Mouse (Mus musculus) ovary, postnatal 36 days (tissue): ENCODE results near the gene Ada.

Experiments
- DNase-seq: peaks from one replicate; pipeline ENCODE4 v3.0.0; 2022; ENCODE audit warnings: low spot score, mixed read lengths

Gene Ada

DNA sequence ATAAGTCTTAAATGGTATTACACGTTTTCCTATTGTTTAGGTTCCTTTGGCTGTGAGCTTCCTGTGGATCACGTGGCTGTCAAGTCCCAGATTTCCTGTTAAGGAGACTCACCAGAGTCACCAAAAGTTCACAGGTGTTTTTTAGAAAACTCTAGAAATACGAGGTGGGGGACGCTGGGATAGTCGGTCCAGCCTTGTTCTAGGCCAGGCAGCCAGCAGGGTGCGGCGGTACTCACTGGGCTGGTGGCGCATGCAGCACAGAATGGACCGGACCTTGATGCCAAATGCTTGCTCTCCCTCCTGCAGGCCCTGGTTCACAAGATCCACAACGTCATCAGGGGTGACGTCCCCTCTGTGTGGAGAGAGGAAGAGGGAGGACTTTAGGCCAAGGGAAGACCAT lies 18.0 kb downstream of the Ada start:
- no peak for DNase-seq

DNA sequence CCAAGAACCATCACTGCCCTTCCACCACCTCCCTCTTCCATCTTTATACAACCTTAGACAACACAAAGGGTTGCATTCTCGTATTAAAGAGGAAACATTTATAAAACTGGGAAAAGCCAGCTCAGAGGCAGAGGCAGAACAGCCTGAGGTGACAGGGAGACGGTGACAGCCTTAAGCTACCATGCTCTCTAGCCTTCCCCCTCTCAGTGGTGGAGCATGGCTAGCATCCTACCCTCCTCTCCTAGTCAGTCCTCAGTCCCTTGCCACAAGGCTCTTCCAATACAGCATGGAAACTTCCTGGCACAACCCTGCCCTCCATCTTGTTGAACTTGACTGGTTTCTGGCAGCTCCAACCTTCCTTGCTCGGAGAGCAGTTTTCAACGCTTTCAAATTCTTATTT lies 21.7 kb downstream of the Ada start:
- DNase-seq = no peak

DNA sequence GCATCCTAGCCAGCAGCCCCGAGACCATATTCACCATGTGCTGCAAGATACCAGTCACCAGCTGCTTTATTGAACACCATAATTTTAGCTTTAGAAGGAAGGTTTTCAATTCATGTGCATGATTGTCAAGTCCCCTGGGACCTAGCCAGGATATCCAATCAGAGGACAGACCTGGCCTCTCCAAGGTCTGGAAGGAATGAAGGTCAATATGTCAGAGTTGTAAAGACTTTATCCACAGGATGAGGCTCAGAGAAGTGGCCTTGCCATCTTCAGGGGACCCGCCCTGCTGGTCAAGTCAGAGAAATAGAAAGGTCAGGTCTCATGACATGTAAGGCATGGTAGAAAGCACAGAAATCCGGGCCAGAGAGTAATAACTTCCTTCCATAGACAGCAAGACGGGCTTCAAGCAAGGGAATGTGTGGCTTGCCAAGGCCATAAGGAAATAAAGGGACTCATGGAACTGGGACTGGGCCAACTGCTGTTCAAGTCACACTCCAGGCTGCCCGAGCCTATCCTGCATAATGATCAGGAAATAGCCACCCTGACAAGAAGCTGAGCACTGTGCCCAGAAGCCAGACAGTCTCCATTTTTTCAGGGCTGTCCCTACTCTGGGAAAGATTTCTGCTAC lies 23.2 kb downstream of the Ada start:
- DNase-seq = no peak

DNA sequence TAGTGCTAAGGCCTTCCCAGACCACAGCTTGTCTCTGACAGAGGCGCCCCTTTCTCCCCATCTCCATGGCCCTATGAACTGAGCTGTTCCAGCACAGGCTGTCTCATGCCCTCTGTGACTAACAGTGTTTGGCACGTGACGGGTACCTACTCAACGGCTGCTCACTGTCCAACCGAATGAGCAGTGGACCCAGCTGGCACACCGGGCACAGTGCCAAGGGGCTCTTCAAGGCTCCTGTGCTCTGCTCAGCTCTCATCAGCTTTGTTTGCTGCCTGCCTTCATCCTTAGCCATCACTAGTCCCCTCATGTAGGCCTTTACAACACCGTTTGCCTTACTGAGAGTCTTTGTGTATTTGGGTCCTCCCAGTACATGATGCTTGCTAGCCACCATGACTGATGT lies 27.5 kb downstream of the Ada start:
- peak; percentile 57 for DNase-seq

DNA sequence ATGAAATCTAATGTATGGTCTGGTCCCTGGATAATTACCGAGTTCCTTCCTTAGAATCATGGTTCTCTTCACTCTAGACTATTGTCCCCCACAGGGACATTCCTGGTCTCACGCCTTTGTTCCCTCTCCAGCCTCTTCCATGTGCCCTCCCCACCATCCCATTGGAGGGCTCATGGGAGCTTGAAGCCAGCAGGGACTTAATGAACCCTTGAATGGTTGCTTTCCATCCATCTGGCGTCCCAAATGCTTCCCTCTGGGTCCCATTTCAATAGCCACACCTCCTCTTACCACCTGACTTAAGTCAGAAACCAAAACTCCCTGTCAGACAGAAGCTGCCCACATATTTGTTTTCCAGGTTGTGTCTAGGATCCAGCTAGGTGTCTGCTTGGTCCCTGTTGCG lies 30.4 kb downstream of the Ada start:
- no peak for DNase-seq

DNA sequence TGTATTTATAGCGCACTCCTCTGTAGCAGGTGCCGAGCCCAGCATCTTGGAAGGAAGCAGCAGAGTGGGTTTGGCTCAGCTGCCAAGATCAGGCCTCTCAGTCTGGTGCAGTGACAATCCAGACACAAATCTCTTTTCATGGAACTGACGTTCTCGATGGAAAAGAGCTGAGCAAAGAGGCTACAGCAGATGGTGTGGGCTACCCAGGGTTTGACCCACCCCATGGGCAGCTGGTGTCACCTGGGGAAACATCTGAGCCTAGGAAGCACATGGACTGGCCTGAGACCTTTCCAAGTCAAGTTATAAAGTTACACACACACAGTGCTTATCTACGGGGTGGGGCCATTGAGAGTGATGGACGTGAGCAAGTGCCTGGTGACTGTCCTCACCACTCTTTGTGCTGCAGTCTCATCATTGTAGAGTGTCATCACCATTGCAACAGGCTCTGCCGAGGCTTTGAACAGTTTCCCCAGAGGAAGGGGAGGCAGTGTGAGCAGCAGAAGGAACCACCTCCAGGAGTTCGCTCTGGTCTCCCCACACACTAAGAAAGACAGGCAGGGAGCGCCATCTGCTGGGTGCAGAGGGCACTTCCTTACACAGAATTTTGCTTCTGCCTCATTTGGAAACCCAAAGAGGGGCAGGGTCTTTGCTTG lies 31.0 kb downstream of the Ada start:
- peak; percentile 77 for DNase-seq

DNA sequence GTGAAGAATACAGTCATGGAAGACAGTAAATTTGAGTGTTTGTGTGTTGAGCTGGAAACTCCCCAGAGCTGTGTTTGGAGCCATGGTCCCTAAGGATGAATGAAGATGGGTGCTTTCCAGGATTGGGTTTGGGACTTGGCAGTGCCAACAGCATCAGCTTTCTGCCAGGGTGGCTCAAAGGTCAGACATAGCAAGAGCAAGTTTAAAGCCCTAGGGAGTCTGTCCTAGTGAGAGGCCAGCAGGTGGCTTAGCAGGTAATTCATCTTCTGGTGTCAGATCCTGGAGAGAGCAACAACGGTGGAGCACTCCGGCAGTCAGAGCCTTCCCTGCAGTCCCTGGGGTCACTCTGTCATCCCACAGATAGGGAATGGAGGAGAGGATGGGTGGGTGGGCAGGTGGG lies 31.5 kb downstream of the Ada start:
- no peak for DNase-seq

DNA sequence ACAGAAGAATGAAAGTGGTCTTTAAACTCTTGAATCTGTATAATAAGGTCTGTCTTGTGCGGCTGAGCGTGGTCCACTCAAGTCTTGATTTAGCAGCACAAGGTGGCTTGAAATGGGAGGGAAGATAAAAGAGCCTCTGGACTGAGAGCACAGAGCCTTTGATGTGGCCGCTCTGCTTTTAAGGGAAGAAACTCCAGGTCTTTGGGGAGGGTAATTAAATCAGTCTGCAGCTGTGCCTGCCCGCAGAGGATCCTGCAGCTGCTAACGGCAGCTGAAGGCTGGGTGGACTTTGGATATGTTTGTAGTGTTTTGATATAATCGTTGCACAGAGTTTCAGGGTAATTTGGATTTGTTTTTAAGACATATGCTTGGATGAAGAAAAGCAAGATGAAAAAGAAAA lies 33.2 kb downstream of the Ada start:
- DNase-seq = no peak

DNA sequence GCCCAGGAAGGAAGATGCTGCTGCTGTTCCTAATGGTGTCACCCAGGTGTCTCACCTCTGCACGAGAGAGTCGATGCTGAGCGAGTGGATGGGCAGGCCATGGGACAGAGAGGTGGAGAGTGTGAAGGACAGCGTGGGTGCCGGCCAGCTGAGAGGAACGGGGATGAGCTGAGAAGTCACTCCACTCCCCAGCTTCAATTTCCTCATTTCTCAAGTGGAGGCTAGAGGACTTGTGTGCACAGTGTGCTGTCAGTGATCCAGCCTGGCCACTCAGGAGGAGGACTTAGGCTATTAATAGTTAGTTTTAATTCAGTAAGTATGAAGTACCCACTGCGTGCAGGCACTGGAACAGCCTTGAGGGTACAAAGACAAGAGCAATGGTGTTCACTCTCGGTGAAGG lies 33.6 kb downstream of the Ada start:
- no peak for DNase-seq

DNA sequence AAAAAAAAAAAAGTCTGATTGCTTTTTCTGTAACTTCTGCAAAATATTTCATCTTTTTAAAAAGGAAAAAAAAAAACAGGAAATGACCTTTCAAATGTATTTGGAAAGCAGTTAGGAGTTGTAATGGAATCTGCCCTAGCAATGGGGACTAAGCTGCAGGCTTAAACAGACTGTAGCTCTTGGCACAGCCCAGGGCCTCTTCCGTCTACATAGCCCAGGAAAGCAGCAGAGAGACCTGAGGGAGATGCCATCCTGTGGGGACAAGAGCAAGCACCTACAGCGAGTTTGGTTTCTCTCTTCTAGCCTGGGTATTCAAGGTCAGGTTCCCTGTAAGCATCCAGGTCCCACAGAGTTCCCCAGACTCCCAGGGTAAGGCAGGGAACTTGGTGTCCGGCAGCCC lies 36.7 kb downstream of the Ada start:
- DNase-seq = no peak

DNA sequence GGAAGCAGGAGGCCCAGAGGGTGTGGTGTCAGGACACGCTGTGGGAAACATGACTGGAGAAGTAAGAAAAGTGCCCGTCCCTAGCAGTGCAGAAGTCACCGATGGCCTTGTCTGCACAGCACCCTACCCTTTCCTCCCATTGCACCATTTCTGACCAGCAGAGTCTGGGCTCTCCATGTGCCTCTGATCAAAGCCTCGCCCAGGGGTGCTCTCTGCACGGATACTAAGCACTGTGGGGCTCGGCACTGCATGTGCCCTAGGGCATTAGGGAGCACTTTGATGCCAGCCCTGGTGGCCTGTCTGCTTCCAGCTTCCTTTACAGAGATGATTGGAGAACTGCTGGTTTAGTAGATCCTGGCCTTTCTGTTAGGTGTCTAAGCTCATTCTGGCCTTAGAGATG lies 37.2 kb downstream of the Ada start:
- no peak for DNase-seq

DNA sequence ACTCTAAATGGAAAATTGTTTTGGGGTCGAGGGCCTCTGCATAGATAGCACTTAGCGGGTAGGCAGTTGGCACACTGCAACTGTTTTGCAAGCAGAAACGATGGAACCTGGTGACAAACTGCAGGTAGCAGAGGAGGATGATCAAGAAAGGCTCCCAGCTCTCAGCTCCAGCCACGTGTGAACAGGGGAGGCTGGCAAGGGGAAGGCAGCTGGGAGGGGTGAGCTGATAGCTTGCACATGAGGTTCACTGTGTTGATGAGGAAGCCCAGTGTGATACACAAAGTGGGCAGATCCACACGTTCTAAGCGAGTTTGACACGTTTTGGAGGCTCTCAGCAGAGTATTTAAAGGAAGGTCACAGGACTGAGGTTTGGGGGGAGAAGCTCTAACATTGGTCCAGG lies 37.6 kb downstream of the Ada start:
- DNase-seq = no peak

DNA sequence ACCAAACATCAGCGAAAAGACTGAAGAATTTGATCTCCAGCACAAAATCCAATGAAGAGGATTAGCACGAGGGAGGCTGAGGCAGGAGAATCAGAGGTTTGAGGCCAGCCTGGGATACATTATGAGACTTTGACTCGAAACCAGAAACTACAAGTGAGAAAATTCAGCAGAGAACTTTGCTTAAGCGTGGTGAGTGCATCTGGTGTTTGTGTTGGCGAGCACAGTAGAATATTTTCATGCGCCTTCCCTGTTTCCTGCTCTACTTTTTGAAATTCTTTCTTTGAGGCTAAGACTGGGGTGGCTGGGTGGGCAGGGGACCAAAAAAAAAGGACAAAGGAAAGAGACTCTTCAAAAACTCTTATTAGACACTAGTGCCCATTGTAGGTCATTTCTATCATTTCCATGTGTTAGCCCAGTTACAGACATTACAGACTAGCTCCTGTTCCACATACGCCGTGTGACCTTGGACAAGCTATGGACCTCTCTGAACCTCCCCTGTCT lies 38.6 kb downstream of the Ada start:
- DNase-seq = no peak

DNA sequence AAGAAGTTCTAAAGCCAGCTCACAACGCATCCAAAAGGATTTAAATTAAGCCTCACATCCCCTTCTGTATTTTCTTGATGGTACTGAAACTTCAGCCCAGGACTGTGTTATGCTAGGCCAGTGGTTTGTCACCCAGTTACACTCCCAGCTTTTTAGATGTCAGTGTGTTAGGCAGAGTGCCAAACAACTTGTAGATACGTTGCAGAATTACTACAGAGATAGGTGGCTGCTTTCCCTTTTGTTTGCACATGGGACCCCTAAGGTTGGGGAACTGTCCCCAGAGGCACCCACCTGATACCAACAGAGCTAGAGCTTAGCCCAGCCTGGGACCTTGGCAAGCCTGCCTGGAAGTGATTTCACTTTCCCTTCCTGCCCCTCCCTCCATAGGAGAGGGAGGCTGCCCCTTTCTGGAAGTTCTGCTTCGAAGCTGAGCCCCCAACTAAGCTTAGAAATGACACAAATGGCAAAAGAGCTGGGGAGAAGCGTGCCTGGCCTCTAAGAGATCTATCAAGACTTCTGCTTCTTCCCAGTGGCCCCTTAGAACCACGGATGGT lies 39.4 kb downstream of the Ada start:
- no peak for DNase-seq

DNA sequence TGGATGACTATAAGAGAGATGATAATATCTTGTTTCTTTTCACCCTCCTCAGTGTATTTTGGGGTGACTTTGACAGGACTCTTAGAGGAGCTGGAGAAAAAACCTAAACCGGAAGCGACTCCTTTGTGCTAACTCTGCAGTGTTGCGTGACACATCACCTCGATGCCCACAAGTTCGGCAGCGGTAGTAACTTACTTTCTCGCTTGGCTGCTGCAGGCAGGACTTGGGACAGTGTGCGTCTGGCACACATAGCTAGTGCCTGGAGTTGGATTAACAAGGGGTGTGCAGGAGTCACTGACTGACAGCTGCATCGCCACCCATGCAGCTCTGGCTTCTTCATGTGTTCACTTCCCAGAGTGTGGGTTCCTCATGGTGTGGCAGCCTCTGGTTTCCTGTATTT lies 40.0 kb downstream of the Ada start:
- no peak for DNase-seq

DNA sequence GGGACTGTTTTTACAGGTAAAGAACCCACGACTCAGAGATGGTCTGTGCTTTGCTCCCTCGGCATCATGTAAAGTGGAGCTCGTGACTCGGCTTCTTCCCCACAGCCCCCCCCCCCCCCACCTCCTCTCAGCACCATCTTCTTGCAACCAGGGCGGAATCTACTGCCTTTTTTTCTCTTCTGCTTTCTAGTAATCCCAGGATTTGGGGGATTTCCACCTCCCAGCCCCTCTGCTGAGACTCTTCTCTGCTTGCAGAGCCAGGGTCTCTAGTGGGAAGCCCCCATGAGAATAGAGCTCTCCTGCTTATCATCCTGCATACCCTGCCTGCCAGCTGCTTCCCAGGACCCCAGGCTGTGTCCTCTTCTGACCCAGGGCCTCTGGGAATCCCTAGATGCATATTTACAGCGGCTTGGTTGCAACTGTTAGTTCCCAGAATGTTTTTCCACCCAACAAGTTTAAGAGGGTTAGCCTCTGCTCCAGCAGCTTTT lies 41.2 kb downstream of the Ada start:
- DNase-seq = no peak

DNA sequence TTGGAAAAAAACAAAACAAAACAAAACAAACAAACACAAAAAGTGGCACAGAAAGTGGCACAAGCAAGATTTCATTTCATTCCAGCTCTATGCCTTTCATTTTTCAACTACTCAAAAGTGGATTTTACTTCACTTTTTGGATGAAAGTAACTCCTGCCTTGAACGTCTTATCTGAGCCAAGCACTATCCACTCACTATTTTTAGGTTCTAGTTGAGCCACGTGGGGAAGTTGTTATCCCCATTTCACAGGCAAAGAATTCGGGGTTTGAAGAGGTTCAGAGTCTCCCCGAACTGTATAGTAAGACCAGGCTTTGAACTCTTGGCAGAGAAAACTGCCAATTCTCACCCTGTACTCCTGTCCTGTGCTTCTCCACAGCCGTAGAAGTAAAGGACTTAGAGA lies 41.7 kb downstream of the Ada start:
- DNase-seq = no peak

DNA sequence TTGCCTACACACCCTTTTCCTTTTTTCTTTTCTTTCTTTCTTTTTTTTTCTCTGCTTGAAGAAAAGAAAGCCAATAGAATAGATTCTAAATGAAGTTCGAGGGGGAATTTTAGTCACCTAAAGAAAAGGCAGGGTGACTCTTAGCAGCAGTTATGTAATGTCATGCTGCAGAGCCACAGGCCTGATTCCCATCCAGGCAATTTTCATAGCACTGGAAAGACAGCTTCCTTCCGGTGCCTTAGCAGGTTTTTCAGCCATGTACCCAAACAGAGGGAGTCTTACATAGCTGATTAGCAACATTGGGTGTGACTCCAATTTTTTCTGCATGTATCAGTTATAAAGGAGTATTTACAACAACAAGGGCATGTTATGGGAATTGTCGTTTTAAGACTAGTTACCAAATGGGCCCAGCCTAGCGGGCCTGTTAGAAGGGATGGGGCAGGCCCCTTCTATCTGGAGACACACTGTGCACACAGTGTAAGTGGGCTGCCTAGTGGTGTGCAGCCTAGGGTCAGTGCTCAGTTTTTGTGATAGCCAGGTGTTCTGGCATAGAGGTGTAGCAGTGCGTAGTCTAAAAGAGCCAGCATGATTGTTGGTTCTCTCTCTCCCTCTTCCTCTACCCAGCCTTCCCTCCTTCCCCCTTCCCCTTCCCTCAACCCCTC lies 46.3 kb downstream of the Ada start:
- no peak for DNase-seq

DNA sequence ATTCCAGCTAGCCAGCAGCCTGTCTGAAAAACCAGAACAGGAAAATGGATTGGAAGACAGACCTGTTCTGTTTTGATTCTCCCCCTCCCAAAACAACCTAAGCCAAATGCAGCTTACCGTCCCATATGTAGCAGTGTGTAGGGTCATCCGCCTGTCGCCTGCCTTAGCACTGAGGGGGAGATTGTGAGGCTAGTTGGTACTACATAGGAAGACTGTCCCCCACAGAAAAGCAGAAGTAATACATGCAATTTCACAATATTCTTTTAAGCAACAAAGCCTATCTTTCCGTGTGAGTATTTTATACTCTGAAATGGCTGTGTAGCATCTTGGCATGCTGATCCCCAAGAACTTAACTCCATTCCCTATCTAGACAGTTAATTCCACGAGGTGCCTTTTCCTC lies 47.1 kb downstream of the Ada start:
- no peak for DNase-seq

DNA sequence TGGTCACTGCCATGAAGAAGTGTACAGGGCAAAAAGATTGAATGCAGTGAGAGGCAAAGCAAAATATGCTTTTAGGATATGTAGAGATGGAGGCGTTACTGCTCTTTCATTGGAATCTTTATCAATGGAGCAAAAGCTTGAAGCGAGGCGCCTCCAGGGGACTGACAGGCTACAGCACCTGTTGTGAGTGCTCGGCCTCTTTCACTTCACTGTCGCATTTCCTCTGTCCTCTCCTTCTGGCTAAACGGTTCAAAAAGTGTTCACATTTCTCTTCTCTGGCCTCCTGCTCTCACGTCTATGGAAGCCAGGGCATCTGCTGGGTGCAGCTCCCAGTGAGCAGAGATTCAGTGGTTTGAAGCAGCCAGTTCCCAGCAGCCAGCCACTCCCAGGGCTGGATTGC lies 47.6 kb downstream of the Ada start:
- no peak for DNase-seq

DNA sequence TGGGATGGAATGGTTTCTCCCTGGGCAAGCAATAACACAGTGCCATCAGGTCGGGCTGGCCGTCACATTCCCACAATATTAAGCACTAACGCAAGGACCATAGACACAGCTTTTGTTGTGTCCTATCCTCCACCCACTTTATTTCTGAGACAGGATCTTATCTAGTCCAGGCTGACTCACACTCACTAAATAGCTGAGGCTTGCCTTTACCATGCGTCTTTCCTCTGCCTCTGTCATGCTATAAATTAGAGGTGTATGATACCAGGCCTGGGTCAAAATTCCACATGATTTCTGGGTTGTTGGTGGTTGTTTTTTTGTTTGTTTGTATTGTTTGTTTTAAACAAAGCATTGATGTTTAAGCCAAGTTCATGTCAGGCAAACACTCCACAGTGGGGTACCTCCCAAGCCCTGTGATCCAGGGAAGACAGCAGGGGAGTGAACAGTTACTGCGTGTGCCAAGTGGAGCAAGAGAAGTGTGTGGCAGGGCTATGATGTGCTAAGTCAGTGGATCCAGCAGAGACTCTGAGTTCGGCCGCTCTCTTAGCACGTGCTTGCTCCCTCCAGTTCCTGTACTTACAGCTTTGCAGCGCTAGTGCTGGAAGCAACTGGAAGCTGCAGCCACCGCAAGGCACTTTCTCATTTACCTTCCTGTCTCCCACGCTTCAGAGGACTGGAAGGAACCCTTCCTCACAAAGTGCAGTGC lies 50.8 kb downstream of the Ada start:
- DNase-seq = no peak

DNA sequence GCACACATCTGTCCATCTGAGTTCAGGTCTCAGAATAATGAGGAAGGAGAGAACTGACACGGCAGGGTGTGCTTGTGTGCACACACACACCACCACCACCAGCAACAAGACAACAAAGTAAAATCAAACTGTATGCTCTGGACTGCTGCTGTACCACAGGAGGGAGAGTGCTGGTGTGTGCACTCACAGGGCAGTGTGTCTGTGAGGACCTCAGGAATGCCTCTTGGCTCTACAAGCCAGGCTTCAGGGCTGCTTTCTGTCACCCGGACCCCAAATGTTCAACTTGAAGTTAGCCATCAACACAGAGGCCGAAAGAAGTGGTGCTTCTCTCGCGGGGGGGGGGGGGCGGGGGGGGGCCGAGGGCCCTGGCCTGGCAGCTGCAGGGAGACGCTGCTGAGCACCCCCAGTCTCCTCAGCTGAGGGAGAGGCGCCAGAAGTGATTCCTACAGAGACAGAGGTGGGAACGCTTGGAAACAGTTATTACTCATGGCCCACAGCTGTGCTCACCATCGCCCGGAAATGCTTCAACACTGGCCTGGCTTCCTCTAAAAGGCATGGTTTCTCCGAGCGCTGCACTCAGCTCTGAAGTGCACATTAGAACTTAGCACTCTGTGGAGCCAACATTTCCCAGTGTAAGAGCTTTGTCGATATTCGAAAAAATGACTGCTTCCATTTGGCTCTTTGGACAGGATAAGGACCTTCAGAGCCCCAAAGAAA lies 52.1 kb downstream of the Ada start:
- DNase-seq = no peak
